Mouse (Mus musculus) olfactory bulb, adult 2 months (tissue): ENCODE measurements around the gene Foxa3. TPM values are rescaled to one million over a fixed set of nuclear protein-coding genes. Genes with fewer than 3 reads are reported as not detected.

Experiments used
- H3K27ac ChIP-seq: fragments of 200-500 bp; 2 replicates; pipeline ENCODE4 v1.5.1; 2012; ENCODE audit warnings: low read depth, low read length; ENCODE audit not compliant: insufficient read depth
- H3K4me1 ChIP-seq: fragments of 200-500 bp; 2 replicates; pipeline ENCODE4 v1.6.1; 2012; ENCODE audit warnings: low read length; ENCODE audit not compliant: control insufficient read depth, insufficient read depth
- H3K4me3 ChIP-seq: fragments of 200-500 bp; 2 replicates; pipeline ENCODE4 v1.5.1; 2012; ENCODE audit warnings: mild to moderate bottlenecking, low read depth, low read length, moderate library complexity; ENCODE audit not compliant: insufficient read depth
- CTCF ChIP-seq: fragments of 200-500 bp; IDR thresholded peaks from 2 replicates; pipeline ENCODE4 v1.5.1; 2012; ENCODE audit warnings: low read depth, mild to moderate bottlenecking, low read length, moderate library complexity; ENCODE audit not compliant: insufficient read depth
- POLR2A ChIP-seq: fragments of 200-500 bp; IDR thresholded peaks from 2 replicates; pipeline ENCODE4 v1.6.1; 2012; ENCODE audit warnings: mild to moderate bottlenecking, low read depth, low read length, moderate library complexity; ENCODE audit not compliant: insufficient read depth
- WGBS: fragments of 180-500 bp; shearing (Covaris S2); methylation state at CpG from one replicate; pipeline ENCODE4 v1.1.7; 2018; 5-methylcytosine and 5-hydroxymethylcytosine counted together
- polyA plus RNA-seq: library from polyadenylated mRNA; stranded (reverse); fragments of >200 nt; gene quantifications from 2 replicates; pipeline ENCODE4 v1.2.4, GENCODE M21; 2012; ENCODE audit warnings: low replicate concordance; ENCODE audit not compliant: missing spikeins, insufficient read depth, insufficient read length

Gene Foxa3
- polyA plus RNA-seq, 1 experiment = not detected

GRCm38 (mm10) chr7:18992294-18992675, 31.1 kb downstream of the Foxa3 start:
- WGBS = 2% methylated on average over 31 of the region's 31 CpGs
- Histone ChIP-seq H3K27ac (peak overlapping the region; percentile 89), H3K4me1 (peaks cover 27% of the 10 kb centered on the region), H3K4me3 (peak overlapping the region; percentile 89)
- no peak for TF ChIP-seq CTCF
- no peak for TF ChIP-seq POLR2A

- H3K4me1 ChIP-seq = peaks cover 27% of the 10 kb centered on the region
- under 1% methylated on average over 59 of the region's 59 CpGs for WGBS
- peak overlapping the region; percentile 89 for H3K4me3 ChIP-seq
- TF ChIP-seq CTCF (no peak), POLR2A (no peak)
- H3K27ac ChIP-seq = peak overlapping the region; percentile 89
Observed at GRCm38 (mm10) chr7:18991660-18992293, 31.6 kb downstream of the Foxa3 start.

- WGBS = under 1% methylated on average over 37 of the region's 37 CpGs
- peak within 1 kb of the TSS; percentile 89 for H3K4me3 ChIP-seq
- peak within 1 kb of the TSS; percentile 98 for H3K27ac ChIP-seq
- H3K4me1 ChIP-seq = peaks cover 27% of the 10 kb centered on the region
- TF ChIP-seq CTCF = no peak
- peak; percentile 48 for TF ChIP-seq POLR2A
Observed at GRCm38 (mm10) chr7:18990601-18991295, 32.6 kb downstream of the Foxa3 start, which contains the start of gene Mypop. Gene Mypop (plus strand): TSS chr7:18991245.

GRCm38 (mm10) chr7:18989995-18990394, 33.3 kb downstream of the Foxa3 start:
- TF ChIP-seq POLR2A = no peak
- 2% methylated on average over 5 of the region's 5 CpGs for WGBS
- peaks cover 23% of the 10 kb centered on the region for H3K4me1 ChIP-seq
- peak overlapping the region; percentile 98 for H3K27ac ChIP-seq
- peak overlapping the region; percentile 56 for H3K4me3 ChIP-seq

- Histone ChIP-seq H3K4me3 (no peak overlapping the region), H3K27ac (no peak overlapping the region), H3K4me1 (peaks cover 18% of the 10 kb centered on the region)
- TF ChIP-seq POLR2A (no peak), CTCF (no peak)
- 72% methylated on average over 6 of the region's 6 CpGs for WGBS
Observed at GRCm38 (mm10) chr7:18988780-18989179, 34.6 kb downstream of the Foxa3 start.

- H3K4me1 ChIP-seq = peaks cover 11% of the 10 kb centered on the region
- H3K27ac ChIP-seq = no peak overlapping the region
- 81% methylated on average over 13 of the region's 13 CpGs for WGBS
- H3K4me3 ChIP-seq = no peak overlapping the region
- TF ChIP-seq POLR2A (no peak), CTCF (no peak)
Observed at GRCm38 (mm10) chr7:18987747-18988146, 35.6 kb downstream of the Foxa3 start.

GRCm38 (mm10) chr7:18987100-18987499, 36.2 kb downstream of the Foxa3 start, which contains the start of gene Nanos2:
Gene Nanos2 (plus strand): TSS chr7:18987400.
- no peak within 1 kb of the TSS for H3K27ac ChIP-seq
- TF ChIP-seq CTCF (no peak), POLR2A (no peak)
- no peak within 1 kb of the TSS for H3K4me3 ChIP-seq
- WGBS = 59% methylated on average over 2 of the region's 2 CpGs
- peaks cover 5% of the 10 kb centered on the region for H3K4me1 ChIP-seq

GRCm38 (mm10) chr7:18986503-18986902, 36.8 kb downstream of the Foxa3 start:
- WGBS = 64% methylated on average over 2 of the region's 2 CpGs
- Histone ChIP-seq H3K4me3 (no peak overlapping the region), H3K4me1 (peaks cover 3% of the 10 kb centered on the region; the same call in 1 of the 2 replicates), H3K27ac (no peak overlapping the region)
- TF ChIP-seq CTCF (no peak), POLR2A (no peak)

GRCm38 (mm10) chr7:18978381-18978780, 45.0 kb downstream of the Foxa3 start:
- Histone ChIP-seq H3K4me1 (no peaks in the 10 kb centered on the region), H3K4me3 (no peak overlapping the region), H3K27ac (no peak overlapping the region)
- TF ChIP-seq CTCF (no peak), POLR2A (no peak)
- 69% methylated on average over 9 of the region's 9 CpGs for WGBS

- no peak for TF ChIP-seq CTCF
- no peak overlapping the region for H3K27ac ChIP-seq
- 79% methylated on average over 3 of the region's 3 CpGs for WGBS
Observed at GRCm38 (mm10) chr7:18970956-18971355, 52.4 kb downstream of the Foxa3 start.

More at GRCm38 (mm10) chr7:18970956-18971355, 52.4 kb downstream of the Foxa3 start:
- Histone ChIP-seq H3K4me1 (0 out of 2 replicates have a peak, but pooled peaks cover 5% of the 10 kb centered on the region), H3K4me3 (no peak overlapping the region)
